Mouse (Mus musculus) C2C12 (cell line): ENCODE measurements around the gene Smpd3.

ENCODE experiments used
- CEBPB ChIP-seq: IDR thresholded peaks from one replicate; pipeline ENCODE4 v1.6.1; 2011; ENCODE audit warnings: low read depth, mild to moderate bottlenecking, control low read depth, moderate library complexity
- CTCF ChIP-seq: IDR thresholded peaks from one replicate; pipeline ENCODE4 v1.5.1; 2011; ENCODE audit not compliant: control insufficient read depth, insufficient read depth, insufficient read length
- MAX ChIP-seq: IDR thresholded peaks from one replicate; pipeline ENCODE4 v1.6.1; 2011; ENCODE audit warnings: mild to moderate bottlenecking, control low read depth
- MYOD1 ChIP-seq: IDR thresholded peaks from one replicate; pipeline ENCODE4 v1.6.1; 2011; ENCODE audit warnings: low read depth; ENCODE audit not compliant: control insufficient read depth, insufficient read length
- MYOG ChIP-seq: IDR thresholded peaks from one replicate; pipeline ENCODE4 v1.6.1; 2011; ENCODE audit not compliant: control insufficient read depth, insufficient read length; ENCODE audit errors: extremely low read depth
- USF1 ChIP-seq: IDR thresholded peaks from one replicate; pipeline ENCODE4 v1.6.1; 2011; ENCODE audit warnings: low read depth, mild to moderate bottlenecking, control low read depth, moderate library complexity

- TF ChIP-seq CTCF (no peak), CEBPB (no peak), MYOD1 (no peak), MAX (no peak), USF1 (no peak), MYOG (no peak)
These were observed 103.1 kb downstream of the Smpd3 start for GRCm38 (mm10) chr8:106234567-106235261.
